Mouse (Mus musculus) olfactory bulb, adult 2 months (tissue): ENCODE measurements around the gene Rps11.

Source experiments
- CTCF ChIP-seq: fragments of 200-500 bp; IDR thresholded peaks from 2 replicates; pipeline ENCODE4 v1.5.1; 2012; ENCODE audit warnings: low read depth, mild to moderate bottlenecking, low read length, moderate library complexity; ENCODE audit not compliant: insufficient read depth
- POLR2A ChIP-seq: fragments of 200-500 bp; IDR thresholded peaks from 2 replicates; pipeline ENCODE4 v1.6.1; 2012; ENCODE audit warnings: mild to moderate bottlenecking, low read depth, low read length, moderate library complexity; ENCODE audit not compliant: insufficient read depth

GRCm38 (mm10) chr7:45160866-45161265 lies 36.6 kb upstream of the Rps11 start:
- TF ChIP-seq CTCF (no peak), POLR2A (no peak)
